Mouse (Mus musculus) cortical plate, adult 2 months (tissue): Measurements from ENCODE around the gene Prkch. TPM values are rescaled to one million over a fixed set of nuclear protein-coding genes. Genes with fewer than 3 reads are reported as not detected.

Experiments used
- H3K27ac ChIP-seq: fragments of 200-500 bp; 2 replicates; pipeline ENCODE4 v1.5.1; 2012; ENCODE audit warnings: low read length, control low read depth, inconsistent platforms; ENCODE audit not compliant: insufficient read depth
- H3K4me1 ChIP-seq: fragments of 200-500 bp; 2 replicates; pipeline ENCODE4 v1.6.1; 2011; ENCODE audit warnings: low read length; ENCODE audit not compliant: control insufficient read depth, insufficient read depth
- H3K4me3 ChIP-seq: fragments of 200-500 bp; 2 replicates; pipeline ENCODE4 v1.5.1; 2011; ENCODE audit warnings: mild to moderate bottlenecking, low read length, control low read depth; ENCODE audit not compliant: insufficient read depth
- CTCF ChIP-seq: fragments of 200-500 bp; IDR thresholded peaks from 2 replicates; pipeline ENCODE4 v1.5.1; 2011; ENCODE audit warnings: mild to moderate bottlenecking, control low read depth, low read length; ENCODE audit not compliant: insufficient read depth; ENCODE audit errors: extremely low read depth
- POLR2A ChIP-seq: fragments of 200-500 bp; IDR thresholded peaks from 2 replicates; pipeline ENCODE4 v1.6.1; 2011; ENCODE audit warnings: mild to moderate bottlenecking, low read length, control low read depth; ENCODE audit not compliant: insufficient read depth; ENCODE audit errors: extremely low read depth
- polyA plus RNA-seq: library from polyadenylated mRNA; depleted of rRNA; stranded (reverse); fragments of >200 nt; gene quantifications from 2 replicates; pipeline ENCODE4 v1.2.3, GENCODE M21; 2012

Gene Prkch
- polyA plus RNA-seq, 1 experiment, result 5.3 TPM

DNA sequence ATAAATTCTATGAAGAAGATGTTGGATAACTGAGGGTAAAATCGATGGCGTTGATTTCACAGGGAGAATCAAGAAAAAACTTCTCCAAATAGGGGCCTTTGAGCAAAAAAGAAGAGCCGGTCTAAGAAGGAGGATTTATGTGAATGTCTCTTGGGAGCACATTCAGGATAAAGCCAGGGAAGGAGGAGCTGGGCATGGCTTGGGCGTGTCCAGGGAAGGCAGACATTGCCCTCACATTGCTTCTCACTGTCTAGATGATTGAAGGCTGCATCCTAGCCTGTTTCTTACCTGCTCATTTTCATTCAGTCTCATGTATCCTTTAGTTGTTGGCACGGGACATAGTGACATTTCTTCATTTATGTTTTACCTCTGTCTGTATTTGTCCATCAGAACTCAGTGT is 146.5 kb downstream of the Prkch start:
- TF ChIP-seq POLR2A (no peak), CTCF (no peak)
- Histone ChIP-seq H3K4me1 (0 out of 2 replicates have a peak, but pooled peaks cover 1% of the 10 kb centered on the region), H3K4me3 (no peak overlapping the region), H3K27ac (no peak overlapping the region)

DNA sequence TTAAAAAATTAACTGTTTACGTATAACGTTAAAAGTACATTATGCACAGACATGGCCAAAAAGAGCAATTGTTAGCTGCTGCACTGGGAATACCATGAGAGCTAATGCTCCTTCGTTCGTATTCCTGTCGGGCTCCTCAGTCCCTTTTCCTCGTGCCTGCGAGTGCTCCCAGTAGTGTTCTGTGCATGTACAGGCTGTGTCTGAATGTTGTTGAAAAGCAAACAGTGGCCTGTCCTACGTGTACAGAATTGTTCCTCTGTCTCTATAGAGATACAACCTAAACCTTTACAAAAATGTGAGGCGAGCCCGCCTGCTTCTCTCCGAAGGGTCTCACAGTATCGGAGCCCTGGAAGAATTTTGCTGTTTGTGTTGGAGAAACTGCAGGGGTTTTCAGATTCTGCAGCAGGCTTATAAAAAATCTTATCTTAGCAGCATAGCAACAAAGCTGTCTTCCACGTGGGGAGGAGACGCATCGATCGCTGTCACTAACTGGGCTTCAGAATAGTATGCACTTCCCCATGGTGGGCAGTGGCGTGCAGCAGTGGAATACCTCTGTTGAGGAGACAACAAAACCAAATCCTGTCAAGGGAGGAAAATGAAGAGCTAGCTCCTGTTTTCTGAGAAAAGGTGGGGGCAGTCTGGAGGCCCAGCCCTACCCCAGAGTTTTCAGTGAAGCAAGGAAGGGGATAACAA is 147.4 kb downstream of the Prkch start:
- H3K27ac ChIP-seq, result no peak overlapping the region
- no peak overlapping the region for H3K4me3 ChIP-seq
- 0 out of 2 replicates have a peak, but pooled peaks cover 1% of the 10 kb centered on the region for H3K4me1 ChIP-seq
- TF ChIP-seq CTCF, result no peak
- TF ChIP-seq POLR2A, result no peak

DNA sequence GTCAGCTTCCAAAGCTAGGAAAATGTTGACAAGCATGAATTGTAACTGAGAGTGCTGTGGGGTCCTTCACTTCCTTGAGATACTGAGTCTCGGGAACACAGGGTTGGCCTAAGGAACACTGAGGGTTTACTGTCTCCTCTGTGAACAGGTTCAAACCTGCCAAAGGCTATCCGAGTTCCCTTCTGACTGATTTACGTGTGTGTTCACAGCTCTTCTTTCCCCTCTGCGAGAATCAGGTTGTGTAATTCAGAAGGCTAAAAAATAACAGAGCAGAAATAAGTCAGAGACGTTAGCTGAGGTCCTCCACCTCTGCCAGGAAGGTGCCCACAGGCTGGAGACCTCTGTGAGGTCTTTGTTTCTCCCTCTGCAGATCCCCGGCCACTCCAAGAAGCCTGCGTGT is 148.3 kb downstream of the Prkch start:
- H3K4me1 ChIP-seq, result 0 out of 2 replicates have a peak, but pooled peaks cover 1% of the 10 kb centered on the region
- H3K4me3 ChIP-seq, result no peak overlapping the region
- TF ChIP-seq CTCF (no peak), POLR2A (no peak)
- H3K27ac ChIP-seq, result no peak overlapping the region

DNA sequence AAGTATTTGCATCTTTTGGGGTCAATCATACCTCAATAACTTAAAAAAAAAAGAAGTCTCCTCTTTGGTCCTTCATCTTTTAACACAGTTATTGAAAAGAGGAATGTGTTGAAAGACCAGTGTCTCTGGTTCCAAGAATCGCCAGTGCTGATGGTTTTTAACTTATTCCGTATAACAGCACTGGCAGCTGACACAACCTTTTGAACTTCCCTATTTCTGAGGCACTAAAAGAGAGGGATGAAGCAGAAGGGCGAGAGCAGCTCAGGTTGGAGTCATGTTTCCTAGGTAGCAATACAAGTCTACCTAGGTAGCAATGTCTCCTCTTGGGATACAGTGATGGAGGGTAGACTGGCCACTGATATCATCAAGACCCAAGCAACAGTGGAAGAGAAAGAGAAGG is 152.3 kb downstream of the Prkch start:
- no peak for TF ChIP-seq POLR2A
- Histone ChIP-seq H3K27ac (no peak overlapping the region), H3K4me3 (no peak overlapping the region), H3K4me1 (0 out of 2 replicates have a peak, but pooled peaks cover 1% of the 10 kb centered on the region)

DNA sequence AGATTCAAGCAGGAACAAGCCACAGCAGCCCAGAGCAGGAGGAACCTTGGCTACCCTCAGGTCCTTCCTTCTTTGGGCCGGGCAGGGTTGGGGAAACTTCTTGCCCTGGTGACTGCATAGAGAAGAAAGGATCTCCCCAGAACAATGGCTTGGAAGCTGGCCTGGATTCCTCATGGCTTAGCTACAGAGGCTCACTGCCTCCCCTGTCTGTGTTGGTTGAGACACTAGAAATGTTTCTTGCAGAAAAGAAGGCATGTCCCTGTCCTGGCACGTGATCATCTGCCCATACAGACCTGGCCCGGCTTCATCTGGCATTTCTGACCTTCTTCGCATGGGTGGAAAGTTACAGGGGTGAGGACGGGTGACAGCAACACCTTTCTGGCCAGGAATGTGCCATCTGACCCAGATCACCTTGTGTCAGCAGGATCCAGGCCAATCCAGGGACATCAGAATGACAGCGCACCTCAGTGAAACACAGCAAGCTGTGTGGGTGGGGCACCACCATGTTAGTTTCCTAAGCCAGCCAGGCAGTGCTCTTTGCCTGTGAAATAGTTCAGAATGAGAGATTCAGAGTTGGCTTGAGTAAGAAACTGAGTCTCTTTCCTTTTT is 155.1 kb downstream of the Prkch start:
- Histone ChIP-seq H3K4me3 (no peak overlapping the region), H3K27ac (no peak overlapping the region), H3K4me1 (no peaks in the 10 kb centered on the region)
- no peak for TF ChIP-seq POLR2A
- TF ChIP-seq CTCF, result no peak

DNA sequence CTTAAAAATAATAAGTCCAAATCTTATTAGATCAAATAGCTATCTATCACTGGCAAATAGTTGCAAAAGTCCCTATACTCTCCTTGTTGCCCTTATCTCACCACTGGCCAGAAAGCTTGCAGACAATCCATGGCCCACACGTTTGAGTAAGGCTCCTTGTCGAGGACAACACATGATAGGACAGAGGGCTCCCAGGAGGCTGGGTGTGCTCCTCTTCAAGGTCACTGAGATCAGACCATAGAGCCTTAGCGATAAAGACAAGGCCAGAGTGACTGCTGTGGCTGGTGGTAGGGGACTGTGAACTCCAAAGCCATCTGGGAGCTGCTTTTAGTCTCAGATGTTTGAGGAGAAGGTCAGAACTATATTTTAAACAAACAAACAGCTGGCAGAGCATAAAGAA is 158.0 kb downstream of the Prkch start:
- no peak overlapping the region for H3K4me3 ChIP-seq
- H3K4me1 ChIP-seq, result no peaks in the 10 kb centered on the region
- TF ChIP-seq POLR2A (no peak), CTCF (no peak)
- H3K27ac ChIP-seq, result no peak overlapping the region

DNA sequence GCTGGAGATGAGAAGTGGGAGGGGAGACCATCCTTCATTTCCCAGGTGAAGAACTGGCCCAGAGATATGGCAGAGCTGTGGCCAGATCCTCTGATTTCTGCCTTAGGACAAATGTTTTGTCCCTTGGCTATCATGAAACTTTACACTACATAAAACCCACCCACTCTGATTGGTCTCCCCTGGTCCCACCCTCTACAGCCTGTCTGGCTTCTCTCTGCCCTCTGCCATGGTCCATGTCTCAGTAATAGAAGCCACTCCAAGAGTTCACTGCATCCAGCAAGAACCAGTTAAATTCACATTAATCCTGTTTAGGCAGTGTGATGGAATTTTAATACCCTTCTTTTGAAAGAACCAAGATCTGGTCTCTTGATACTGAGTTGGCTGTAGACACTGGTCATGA is 158.5 kb downstream of the Prkch start:
- TF ChIP-seq CTCF (no peak), POLR2A (no peak)
- Histone ChIP-seq H3K4me1 (no peaks in the 10 kb centered on the region), H3K27ac (no peak overlapping the region), H3K4me3 (no peak overlapping the region)

DNA sequence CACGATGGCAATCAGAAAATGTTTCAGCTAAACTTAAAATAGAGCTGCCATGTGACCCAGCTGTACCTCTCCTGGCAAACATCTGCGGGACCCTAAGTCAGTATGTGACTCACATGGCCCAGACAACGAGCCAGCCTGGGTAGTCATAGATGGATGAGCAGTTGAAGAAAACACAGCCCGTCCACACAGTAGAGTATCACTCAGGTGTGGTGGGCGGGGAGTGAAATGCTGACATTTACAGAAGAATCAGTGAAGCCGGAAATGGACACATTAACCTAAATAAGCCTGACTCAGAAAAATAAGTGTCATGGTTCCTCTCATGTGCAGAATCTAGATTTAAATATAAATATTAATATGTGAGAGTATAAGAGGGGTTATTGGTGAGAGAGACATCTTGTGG is 161.5 kb downstream of the Prkch start:
- TF ChIP-seq CTCF (no peak), POLR2A (no peak)
- Histone ChIP-seq H3K4me3 (no peak overlapping the region), H3K27ac (no peak overlapping the region), H3K4me1 (no peaks in the 10 kb centered on the region)

DNA sequence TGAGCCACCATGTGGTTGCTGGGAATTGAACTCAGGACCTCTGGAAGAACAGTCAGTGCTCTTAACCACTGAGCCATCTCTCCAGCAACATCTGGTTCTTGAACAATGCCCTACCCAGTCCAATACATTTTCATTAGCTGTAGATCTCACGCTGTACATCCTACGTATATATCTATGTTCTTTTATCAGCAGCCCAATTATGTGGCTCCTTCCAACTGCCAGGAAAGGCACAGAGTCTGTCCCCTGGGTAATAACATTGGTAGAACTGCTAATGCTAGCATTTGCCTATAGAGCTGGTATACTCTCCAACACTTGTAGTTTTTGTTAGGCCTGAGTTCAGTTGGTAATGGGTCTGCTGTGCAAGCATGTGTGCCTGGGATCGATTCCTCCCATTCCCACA is 163.8 kb downstream of the Prkch start:
- Histone ChIP-seq H3K4me1 (no peaks in the 10 kb centered on the region), H3K4me3 (no peak overlapping the region), H3K27ac (no peak overlapping the region)
- TF ChIP-seq POLR2A (no peak), CTCF (no peak)

DNA sequence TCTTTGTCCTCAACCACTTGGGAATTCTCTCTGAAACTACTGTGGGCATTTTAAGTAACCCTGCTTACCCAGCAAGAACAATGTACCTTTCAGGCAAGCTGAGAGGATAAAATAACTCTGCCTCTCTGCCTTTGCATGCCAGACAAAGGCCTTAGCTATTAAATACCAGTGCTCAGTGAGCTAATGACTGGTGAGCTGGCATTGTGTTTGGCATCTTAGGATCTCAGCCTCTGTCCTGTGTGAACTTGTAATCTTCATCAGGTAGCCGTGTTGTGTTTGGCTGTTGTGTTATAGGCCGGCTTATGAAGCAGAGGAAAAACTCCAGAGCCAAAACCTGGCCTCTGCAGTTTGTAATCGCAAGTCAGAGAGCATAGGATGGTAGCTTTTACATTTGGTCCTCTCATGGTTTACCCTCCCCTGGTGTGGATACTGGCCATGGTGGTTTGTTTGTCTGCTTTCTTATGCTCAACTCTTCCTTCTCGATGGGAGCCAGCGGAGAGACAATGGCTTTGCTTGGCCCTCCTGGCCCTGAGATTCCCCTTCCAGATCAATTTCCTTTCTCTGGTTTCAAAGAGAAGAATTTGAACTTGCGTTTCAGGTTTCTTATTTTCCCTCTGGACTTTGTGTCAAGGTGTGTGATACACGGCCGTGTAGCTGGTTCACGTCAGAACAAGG is 170.0 kb downstream of the Prkch start:
- Histone ChIP-seq H3K27ac (no peak overlapping the region), H3K4me1 (no peaks in the 10 kb centered on the region), H3K4me3 (no peak overlapping the region)
- TF ChIP-seq CTCF, result no peak
